Mouse (Mus musculus): Measurements from ENCODE around the gene Rab3ip. TPM values are rescaled to one million over a fixed set of nuclear protein-coding genes. Genes with fewer than 3 reads are reported as not detected.

Rab3ip gene
- total RNA-seq, 2 experiments from 2014 or later: 67.3 to 69.6 TPM

DNA sequence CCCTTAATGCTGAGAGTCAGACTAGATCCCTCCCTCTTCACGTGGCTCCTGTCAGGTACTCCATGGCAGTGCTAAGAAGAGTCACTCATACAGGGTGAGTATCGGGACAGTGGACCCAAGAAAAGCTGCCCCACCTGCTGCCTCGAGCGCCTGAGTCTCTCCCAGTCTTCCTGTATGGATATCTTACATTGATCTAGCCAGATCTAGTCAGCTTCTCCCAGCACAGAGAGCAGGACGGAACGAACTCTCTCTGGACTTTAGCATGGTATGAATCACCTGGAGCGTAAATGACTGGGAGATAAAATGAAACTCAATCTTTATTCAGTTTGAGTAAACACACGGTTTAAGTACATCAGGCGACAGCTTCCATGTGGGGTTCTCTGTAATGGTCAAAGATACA is 76.1 kb downstream of the Rab3ip start:
- DNase-seq (ENCODE audit: low spot score in 2 of 2): no peak

DNA sequence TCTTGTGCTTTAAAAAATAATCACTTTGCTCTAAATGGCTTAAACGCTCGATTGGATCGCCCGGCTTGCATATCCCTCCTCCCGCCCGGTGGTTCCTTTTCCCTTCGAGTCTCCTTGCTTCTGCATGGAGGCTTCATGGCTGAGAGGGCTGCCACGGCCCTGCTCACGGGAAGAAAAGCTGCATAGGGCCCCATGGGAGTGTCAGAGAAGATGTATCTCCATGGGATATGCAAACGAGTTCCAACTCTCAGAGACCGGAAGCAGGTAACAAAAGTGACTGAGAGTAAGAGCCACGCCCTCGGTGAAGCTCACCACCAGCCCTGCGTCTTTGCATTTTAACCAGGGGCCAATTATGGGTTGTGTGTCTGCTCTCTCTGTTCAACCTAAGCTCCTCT is 78.6 kb downstream of the Rab3ip start:
- no peak for DNase-seq (ENCODE audit: low spot score in 2 of 2)

DNA sequence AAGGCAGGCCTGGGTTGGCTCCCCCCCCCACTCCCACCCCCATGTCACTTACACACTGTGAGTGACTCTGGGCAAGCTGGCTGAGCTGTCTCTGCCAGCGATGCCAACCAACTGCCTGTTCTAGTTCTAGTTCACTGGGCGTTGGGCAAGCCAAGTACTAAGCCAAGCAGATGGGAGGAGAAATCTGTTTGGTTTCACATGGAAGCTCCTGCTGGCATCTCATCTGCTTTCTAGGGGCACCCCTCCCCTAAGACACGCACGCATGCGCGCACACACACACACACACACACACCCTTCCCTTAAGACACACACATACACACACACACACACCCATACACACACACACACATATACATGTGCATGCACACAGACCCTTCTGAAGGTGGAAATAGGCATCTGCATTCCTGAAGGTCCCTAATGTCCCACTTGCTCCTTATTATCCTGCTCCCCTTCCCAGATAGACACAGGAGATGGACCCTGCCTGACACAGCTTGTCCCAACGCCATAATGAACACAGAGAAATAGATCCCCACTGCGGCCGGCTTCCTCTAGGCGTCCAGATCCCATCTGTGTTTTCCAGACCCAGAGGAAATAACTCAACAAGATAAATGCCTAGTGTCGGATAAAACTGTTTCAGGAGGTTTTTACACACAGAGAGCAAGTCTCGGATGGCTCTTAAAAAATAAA is 79.1 kb downstream of the Rab3ip start:
- DNase-seq (ENCODE audit: low spot score in 2 of 2): peak; percentile 52 to 87

- DNase-seq (ENCODE audit: low spot score in 2 of 2): no peak
These were observed 79.8 kb downstream of the Rab3ip start for GRCm38 (mm10) chr10:116870819-116871218.

Other genes with a start within 250 kb of the Rab3ip start
- gene Myrfl, start 53.9 kb downstream of the Rab3ip start, total RNA-seq (2021): under 1 TPM; 0.36 to 0.44 TPM
- gene Gm10271, start 21.8 kb upstream of the Rab3ip start, total RNA-seq (2021): not detected
- 1 to 10 TPM; 2.2 to 2.3 TPM for gene Best3, start 35.5 kb upstream of the Rab3ip start, total RNA-seq (2021)
- under 1 TPM in 1 of 2 experiments, not detected in 1; 0.30 TPM for gene Lrrc10, start 94.6 kb upstream of the Rab3ip start, total RNA-seq (2021)
- gene Cct2, start 113.0 kb upstream of the Rab3ip start, total RNA-seq (2021): 100 to 1,000 TPM; 203 to 205 TPM
- gene Frs2, start 197.8 kb upstream of the Rab3ip start, total RNA-seq (2021): 10 to 100 TPM; 28.0 to 30.0 TPM